Mouse (Mus musculus) hindbrain, postnatal 0 days (tissue): Measurements from ENCODE around the gene Inafm2. TPM values are rescaled to one million over a fixed set of nuclear protein-coding genes. Genes with fewer than 3 reads are reported as not detected.

ENCODE experiments used
- ATAC-seq: fragments of 200-750 bp; cut with Nextera tagmentation; 2 replicates; pipeline ENCODE4 v1.8.0; 2017; ENCODE audit warnings: mild to moderate bottlenecking, moderate TSS enrichment, moderate library complexity
- DNase-seq: peaks from one replicate; pipeline ENCODE4 v3.0.0-alpha.2; 2015; ENCODE audit warnings: low spot score
- H3K27ac ChIP-seq: fragments of 300-500 bp; sonication (generic); 2 replicates; pipeline ENCODE4 v1.5.1; 2014; ENCODE audit warnings: mild to moderate bottlenecking
- H3K27me3 ChIP-seq: fragments of 300-500 bp; sonication (generic); 2 replicates; pipeline ENCODE4 v1.6.1; 2014; ENCODE audit warnings: low read length, mixed read lengths; ENCODE audit not compliant: insufficient read depth
- H3K36me3 ChIP-seq: fragments of 300-500 bp; sonication (generic); 2 replicates; pipeline ENCODE4 v1.6.1; 2014; ENCODE audit warnings: low read length, mixed read lengths; ENCODE audit not compliant: insufficient read depth
- H3K4me1 ChIP-seq: fragments of 300-500 bp; sonication (generic); 2 replicates; pipeline ENCODE4 v1.6.1; 2014; ENCODE audit warnings: antibody characterized with exemption, low read length, mixed read lengths; ENCODE audit not compliant: insufficient read depth
- H3K4me2 ChIP-seq: fragments of 300-500 bp; sonication (generic); 2 replicates; pipeline ENCODE4 v1.6.1; 2014; ENCODE audit warnings: low read depth, mild to moderate bottlenecking, low read length, moderate library complexity, mixed read lengths
- H3K4me3 ChIP-seq: fragments of 300-500 bp; sonication (generic); 2 replicates; pipeline ENCODE4 v1.5.1; 2014; ENCODE audit warnings: low read length
- H3K9ac ChIP-seq: fragments of 300-500 bp; sonication (generic); replicated peaks from 2 replicates; pipeline ENCODE4 v1.6.1; 2014; ENCODE audit warnings: mild to moderate bottlenecking, low read length, moderate library complexity, mixed read lengths
- H3K9me3 ChIP-seq: fragments of 300-500 bp; sonication (generic); 2 replicates; pipeline ENCODE4 v1.6.1; 2016; ENCODE audit warnings: low read length, mixed read lengths
- CTCF ChIP-seq: IDR thresholded peaks from 2 replicates; pipeline ENCODE4 v1.5.1; 2016; ENCODE audit warnings: antibody characterized with exemption, control low read depth, low read depth
- WGBS: fragments of 180-500 bp; shearing (Covaris S2); extraction: QIAGEN DNeasy Blood & Tissue Kit; methylation state at CpG from one replicate; pipeline ENCODE4 v1.1.7; 2014; 5-methylcytosine and 5-hydroxymethylcytosine counted together
- polyA plus RNA-seq: library from polyadenylated mRNA; unstranded; fragments of >200 nt; fragmentation: Nextera tagmentation; extraction: Ambion mirVana; gene quantifications from 2 replicates; pipeline ENCODE4 v1.2.1, GENCODE M21; 2015
- total RNA-seq: library from RNA; depleted of rRNA; stranded (reverse); fragments of >200 nt; gene quantifications from 2 replicates; pipeline ENCODE4 v1.2.3, GENCODE M21; 2014

Inafm2 gene
- total and polyA plus RNA-seq, 2 experiments from 2014 or later = 18.9 to 19.8 TPM

DNA sequence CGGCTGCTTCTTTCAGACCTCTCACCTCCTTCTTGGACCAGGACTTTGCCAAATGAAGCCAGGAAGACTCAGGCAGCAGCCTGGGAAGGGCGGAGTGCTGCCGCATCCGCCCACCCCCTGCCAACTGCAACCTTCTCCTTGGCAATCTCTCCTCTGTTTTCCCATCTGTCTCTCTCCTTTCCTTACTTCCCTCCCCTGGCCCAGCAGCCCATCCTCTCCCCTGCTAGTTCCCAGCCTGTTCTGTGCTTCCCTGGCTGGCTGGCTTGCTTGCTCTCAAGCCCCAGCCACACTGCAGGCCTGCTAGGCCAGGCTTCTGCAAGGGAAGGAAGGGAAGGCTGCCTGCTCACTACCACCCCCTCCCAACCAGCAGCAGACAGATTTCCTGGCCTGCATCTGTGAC, 30.3 kb downstream of the Inafm2 start:
- H3K27me3 ChIP-seq = no peaks in the 10 kb centered on the region
- DNase-seq = peak; percentile 57
- no peak for TF ChIP-seq CTCF
- ATAC-seq = peak; percentile 22
- no peak overlapping the region for H3K4me2 ChIP-seq
- H3K36me3 ChIP-seq = no peaks in the 10 kb centered on the region
- no peaks in the 10 kb centered on the region for H3K9me3 ChIP-seq
- H3K9ac ChIP-seq = no peak overlapping the region
- H3K4me3 ChIP-seq = no peak overlapping the region
- H3K4me1 ChIP-seq = 0 out of 2 replicates have a peak, but pooled peaks cover 6% of the 10 kb centered on the region
- H3K27ac ChIP-seq = peak overlapping the region; percentile 62
- 47% methylated on average over 3 of the region's 4 CpGs for WGBS

DNA sequence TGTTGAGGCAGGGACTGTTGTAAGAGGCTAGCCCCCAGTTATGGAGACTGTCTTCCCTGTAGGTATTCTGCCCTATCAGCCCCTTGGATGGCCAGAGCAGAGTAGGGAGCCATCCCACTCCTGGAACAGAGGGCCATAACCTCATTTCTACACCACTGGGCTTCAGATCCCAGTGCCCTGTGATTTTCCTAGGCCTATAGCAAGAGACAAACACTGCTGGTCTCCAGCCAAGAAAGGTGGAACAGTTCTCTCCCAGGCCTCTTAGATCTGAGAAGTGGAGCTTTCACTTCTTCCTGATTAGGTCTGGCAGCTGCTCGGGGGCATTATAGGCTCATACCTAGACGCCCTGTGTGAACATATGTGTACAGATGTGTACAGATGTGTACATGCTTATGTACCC, 30.7 kb downstream of the Inafm2 start:
- no peak overlapping the region for H3K4me2 ChIP-seq
- H3K27ac ChIP-seq = peak overlapping the region; percentile 62
- WGBS = 66% methylated on average over 2 of the region's 2 CpGs
- H3K36me3 ChIP-seq = no peaks in the 10 kb centered on the region
- no peak overlapping the region for H3K9ac ChIP-seq
- H3K4me3 ChIP-seq = no peak overlapping the region
- TF ChIP-seq CTCF = no peak
- 0 out of 2 replicates have a peak, but pooled peaks cover 9% of the 10 kb centered on the region for H3K4me1 ChIP-seq
- H3K27me3 ChIP-seq = no peaks in the 10 kb centered on the region
- H3K9me3 ChIP-seq = no peaks in the 10 kb centered on the region
- ATAC-seq (no peak), DNase-seq (no peak)

DNA sequence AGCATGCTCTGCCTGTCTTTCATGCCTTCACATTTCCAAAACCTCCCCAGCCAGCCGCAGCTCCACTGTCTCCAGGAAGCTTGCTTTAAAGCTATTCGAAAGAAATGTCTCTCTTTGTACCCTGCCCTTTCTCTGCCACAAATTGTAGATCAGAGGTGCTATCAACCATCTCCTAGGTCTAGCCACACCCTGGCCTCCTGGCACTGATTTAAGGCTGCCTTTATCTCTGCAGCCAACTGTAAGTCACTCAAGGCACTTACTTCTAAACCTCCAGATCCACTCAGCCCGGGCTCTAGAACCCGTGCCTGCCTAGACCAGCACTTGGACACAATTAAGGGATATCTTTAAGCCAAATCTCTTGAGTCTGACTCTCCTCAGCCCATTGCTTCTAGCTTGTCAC, 32.9 kb downstream of the Inafm2 start:
- DNase-seq (no peak), ATAC-seq (no peak)
- Histone ChIP-seq H3K4me3 (no peak overlapping the region), H3K27me3 (no peaks in the 10 kb centered on the region), H3K4me1 (0 out of 2 replicates have a peak, but pooled peaks cover 9% of the 10 kb centered on the region), H3K4me2 (no peak overlapping the region), H3K36me3 (no peaks in the 10 kb centered on the region), H3K9me3 (no peaks in the 10 kb centered on the region), H3K9ac (no peak overlapping the region), H3K27ac (no peak overlapping the region)
- TF ChIP-seq CTCF = no peak
- 82% methylated on average over 4 of the region's 4 CpGs for WGBS

DNA sequence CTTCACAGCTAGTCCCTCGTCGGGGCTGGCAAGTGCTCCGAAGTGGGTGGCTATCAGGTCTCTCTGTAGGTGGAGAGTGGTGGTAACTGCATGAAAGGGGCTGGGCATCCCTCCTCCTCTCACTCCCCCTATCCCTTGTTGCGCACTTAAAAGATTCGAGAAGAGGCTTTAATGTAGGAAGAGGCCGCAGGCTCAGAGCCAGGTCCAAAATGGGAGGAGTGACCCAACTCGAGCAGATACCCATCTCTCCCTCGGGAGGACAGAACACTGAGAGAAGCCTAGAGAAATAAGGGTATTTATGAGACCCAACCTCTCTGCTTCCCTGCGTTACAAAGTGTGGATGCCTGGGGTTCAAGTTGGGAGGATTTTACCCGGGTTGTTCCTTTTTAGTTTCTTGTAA, 33.5 kb downstream of the Inafm2 start:
- Histone ChIP-seq H3K36me3 (no peaks in the 10 kb centered on the region), H3K4me2 (peak overlapping the region; percentile 65), H3K9me3 (no peaks in the 10 kb centered on the region), H3K4me3 (peak overlapping the region; percentile 44), H3K27ac (peak overlapping the region; percentile 80), H3K4me1 (0 out of 2 replicates have a peak, but pooled peaks cover 9% of the 10 kb centered on the region), H3K27me3 (no peaks in the 10 kb centered on the region), H3K9ac (peak overlapping the region; percentile 62; the same call in 1 of the 2 replicates)
- peak; percentile 33 for ATAC-seq
- no peak for TF ChIP-seq CTCF
- DNase-seq = peak; percentile 33
- 8% methylated on average over 10 of the region's 10 CpGs for WGBS

DNA sequence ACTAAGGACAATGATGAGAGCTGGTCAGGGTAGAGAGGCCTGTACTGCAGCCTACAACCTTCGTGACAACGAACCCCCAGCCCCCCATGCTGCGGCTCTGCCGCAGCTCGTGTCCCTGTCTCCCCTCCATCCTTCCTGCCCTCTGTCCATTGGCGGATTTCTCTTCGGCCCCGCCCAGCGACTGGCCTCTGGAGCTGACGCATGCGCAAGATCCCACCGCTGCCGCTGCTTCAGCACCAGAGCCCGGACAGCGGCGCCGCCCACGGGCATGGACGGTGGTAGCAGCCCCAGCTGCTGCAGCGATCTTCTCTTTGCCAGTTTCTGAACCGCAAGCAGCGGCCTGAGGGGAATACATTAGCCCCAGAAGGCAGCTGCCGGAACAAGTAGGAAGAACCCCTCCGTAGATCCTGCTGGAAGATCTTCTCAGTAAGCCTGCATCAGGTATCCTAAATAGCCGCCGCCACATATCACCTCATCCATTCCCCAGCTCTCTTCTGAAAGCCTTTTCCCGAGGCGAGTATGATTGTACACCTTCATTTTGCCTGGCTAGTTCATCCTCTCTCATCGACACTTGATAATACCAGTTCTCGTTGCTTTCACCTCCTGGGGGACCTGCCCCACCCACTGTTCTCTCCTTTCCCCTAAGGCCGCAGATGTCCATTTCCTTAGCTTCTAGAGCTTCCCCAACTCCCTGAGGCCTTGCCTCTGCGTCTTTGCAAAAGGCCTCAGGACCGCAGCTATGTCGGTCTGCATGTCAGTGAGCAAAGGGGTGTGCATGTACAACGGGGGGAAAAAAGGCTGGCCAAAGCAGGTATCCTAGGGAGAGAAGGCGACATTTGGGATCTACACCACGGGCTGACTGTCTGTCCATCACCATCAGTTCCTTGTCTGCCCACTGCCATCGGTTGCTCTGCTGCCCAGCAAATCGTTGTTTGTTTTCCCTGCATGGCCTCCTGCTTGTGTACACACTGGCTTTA, 34.2 kb downstream of the Inafm2 start, which contains the start of gene Disp2:
TSS of gene Disp2 (plus strand) at position 216 of the 977 bp plus-strand sequence.
- H3K9ac ChIP-seq = peak within 1 kb of the TSS; percentile 62
- peak within 1 kb of the TSS; percentile 65 for H3K4me2 ChIP-seq
- DNase-seq (peak; percentile 98), ATAC-seq (peak; percentile 93)
- H3K4me1 ChIP-seq = 0 out of 2 replicates have a peak, but pooled peaks cover 9% of the 10 kb centered on the region
- TF ChIP-seq CTCF = peak; percentile 68
- H3K27me3 ChIP-seq = no peaks in the 10 kb centered on the region
- H3K36me3 ChIP-seq = no peaks in the 10 kb centered on the region
- WGBS = 9% methylated on average over 39 of the region's 39 CpGs
- peak within 1 kb of the TSS; percentile 80 for H3K27ac ChIP-seq
- H3K4me3 ChIP-seq = peak within 1 kb of the TSS; percentile 44
- no peaks in the 10 kb centered on the region for H3K9me3 ChIP-seq

DNA sequence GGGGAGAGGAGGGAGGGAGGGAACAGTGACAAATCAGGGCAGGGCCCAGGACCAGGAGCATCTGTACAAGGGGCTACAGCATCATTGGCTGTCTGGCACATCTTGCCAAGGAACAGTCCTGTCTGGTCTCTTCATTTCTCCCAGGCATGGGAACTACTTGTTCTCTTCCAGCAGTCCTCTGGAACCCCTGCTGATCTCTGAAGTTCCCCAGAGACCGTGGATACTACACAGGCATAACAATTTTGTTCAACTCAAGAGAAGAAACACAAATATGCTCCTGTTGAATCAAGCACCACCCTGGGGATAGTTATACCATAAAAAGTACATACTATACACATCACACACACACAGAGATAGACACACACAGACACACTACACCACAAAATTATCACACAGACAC, 35.6 kb downstream of the Inafm2 start:
- peak overlapping the region; percentile 65 for H3K4me2 ChIP-seq
- ATAC-seq = no peak
- H3K27ac ChIP-seq = no peak overlapping the region
- no peaks in the 10 kb centered on the region for H3K27me3 ChIP-seq
- no peak for TF ChIP-seq CTCF
- WGBS = 35% methylated on average over 1 of the region's 1 CpGs
- 0 out of 2 replicates have a peak, but pooled peaks cover 2% of the 10 kb centered on the region for H3K36me3 ChIP-seq
- H3K9me3 ChIP-seq = no peaks in the 10 kb centered on the region
- no peak for DNase-seq
- H3K9ac ChIP-seq = peak overlapping the region; percentile 62; the same call in 1 of the 2 replicates
- H3K4me1 ChIP-seq = 0 out of 2 replicates have a peak, but pooled peaks cover 6% of the 10 kb centered on the region
- peak overlapping the region; percentile 44 for H3K4me3 ChIP-seq
